9 mouse cellular contexts compared by ENCODE assay signal in genomic region chr4:79532420-79533066, GRCm38 (mm10).
DNase-seq lines count a peak whose midpoint lies in the region; ATAC-seq and TF ChIP-seq lines count a peak whose summit lies in the region.
"Had no signal": no experiment of that assay in that cellular context is flagged by ENCODE, and none has a peak within 500 bp of the region (broad histone marks: within the 10 kb centered on the region; RNA-seq: fewer than 3 reads in every experiment).

No protein-coding gene starts in this region.

- no peak overlapping the region for H3K9ac ChIP-seq in hindbrain, embryonic 16.5 days (ENCODE audit: low read depth, low read length)
- H3K9ac ChIP-seq in neural tube, embryonic 14.5 days (replicated peaks; ENCODE audit: low read depth, low read length) = no peak overlapping the region
- H3K9ac ChIP-seq: embryonic facial prominence, embryonic 13.5 days; lung, embryonic 15.5 days had no signal

- TF ChIP-seq CTCF in brain, embryonic 14.5 days (IDR thresholded peaks at IDR 0.05; ENCODE audit: borderline replicate concordance, extremely low read depth, insufficient read depth, insufficient read length) = no peak

- H3K27ac ChIP-seq in forebrain, embryonic 10.5 days = peak overlapping the region; percentile 4; the same call in 1 of the 2 replicates
- H3K27ac ChIP-seq in hindbrain, embryonic 16.5 days (ENCODE audit: low read depth, low read length) = peak overlapping the region; percentile 69
- H3K27ac ChIP-seq in neural tube, embryonic 14.5 days (ENCODE audit: low read depth, low read length) = peak overlapping the region; percentile 29; the same call in 1 of the 2 replicates
- H3K27ac ChIP-seq: embryonic facial prominence, embryonic 13.5 days; lung, embryonic 15.5 days had no signal

- H3K27me3 ChIP-seq in forebrain, embryonic 10.5 days (ENCODE audit: poor library complexity, severe bottlenecking) = no peaks in the 10 kb centered on the region
- H3K27me3 ChIP-seq in hindbrain, embryonic 16.5 days (replicated peaks; ENCODE audit: control insufficient read depth, insufficient read depth, low read length) = no peaks in the 10 kb centered on the region
- no peaks in the 10 kb centered on the region for H3K27me3 ChIP-seq in neural tube, embryonic 14.5 days (ENCODE audit: control insufficient read depth, insufficient read depth, low read length)
- H3K27me3 ChIP-seq: embryonic facial prominence, embryonic 13.5 days; lung, embryonic 15.5 days had no signal

- DNase-seq in brain, embryonic 14.5 days (ENCODE audit: low read depth) = peak; percentile 84
- no peak for DNase-seq in forebrain, embryonic 10.5 days (ENCODE audit: extremely low spot score, low spot score)
- no peak for DNase-seq in adrenal gland, adult (ENCODE audit: inconsistent age in 2 of 2, low spot score in 1 of 2)
- no peak for DNase-seq in kidney, postnatal 14 days
- DNase-seq in spleen, adult 18-20 months = no peak

- H3K36me3 ChIP-seq in forebrain, embryonic 10.5 days (replicated peaks) = no peaks in the 10 kb centered on the region
- H3K36me3 ChIP-seq in hindbrain, embryonic 16.5 days (ENCODE audit: control insufficient read depth, insufficient read depth, low read length) = no peaks in the 10 kb centered on the region
- H3K36me3 ChIP-seq in neural tube, embryonic 14.5 days (ENCODE audit: control insufficient read depth, insufficient read depth, low read length) = no peaks in the 10 kb centered on the region
- H3K36me3 ChIP-seq: embryonic facial prominence, embryonic 13.5 days; lung, embryonic 15.5 days had no signal

- no peaks in the 10 kb centered on the region for H3K9me3 ChIP-seq in forebrain, embryonic 10.5 days
- no peaks in the 10 kb centered on the region for H3K9me3 ChIP-seq in hindbrain, embryonic 16.5 days (ENCODE audit: control insufficient read depth, low read length)
- H3K9me3 ChIP-seq in neural tube, embryonic 14.5 days (ENCODE audit: control insufficient read depth, low read length) = no peaks in the 10 kb centered on the region
- H3K9me3 ChIP-seq: embryonic facial prominence, embryonic 13.5 days; lung, embryonic 15.5 days had no signal

- ATAC-seq in hindbrain, embryonic 16.5 days = peak; percentile 94
- ATAC-seq in neural tube, embryonic 14.5 days (ENCODE audit: low read depth) = peak; percentile 90

- no peaks in the 10 kb centered on the region for H3K4me1 ChIP-seq in forebrain, embryonic 10.5 days
- peaks cover 2% of the 10 kb centered on the region; the same call in 1 of the 2 replicates for H3K4me1 ChIP-seq in hindbrain, embryonic 16.5 days (ENCODE audit: control insufficient read depth, insufficient read depth, low read depth, low read length)
- H3K4me1 ChIP-seq in neural tube, embryonic 14.5 days (ENCODE audit: control insufficient read depth, insufficient read depth, low read length) = no peaks in the 10 kb centered on the region
- H3K4me1 ChIP-seq: lung, embryonic 15.5 days had no signal

- no peak for TF ChIP-seq POLR2A in brain, embryonic 14.5 days (IDR thresholded peaks at IDR 0.05; ENCODE audit: borderline replicate concordance, extremely low read depth, insufficient read depth, insufficient read length, poor library complexity, severe bottlenecking)

- WGBS in forebrain, embryonic 10.5 days = 44% methylated on average over 3 of the region's 3 CpGs
- WGBS in hindbrain, embryonic 16.5 days = 24% methylated on average over 3 of the region's 3 CpGs
- WGBS in neural tube, embryonic 14.5 days = 35% methylated on average over 3 of the region's 3 CpGs

- H3K4me3 ChIP-seq in forebrain, embryonic 10.5 days = no peak overlapping the region
- no peak overlapping the region for H3K4me3 ChIP-seq in hindbrain, embryonic 16.5 days (ENCODE audit: low read length)
- no peak overlapping the region for H3K4me3 ChIP-seq in neural tube, embryonic 14.5 days (ENCODE audit: low read depth, low read length)
- H3K4me3 ChIP-seq: embryonic facial prominence, embryonic 13.5 days; lung, embryonic 15.5 days had no signal

- H3K4me2 ChIP-seq in hindbrain, embryonic 16.5 days (ENCODE audit: low read length) = no peak overlapping the region
- H3K4me2 ChIP-seq in neural tube, embryonic 14.5 days (ENCODE audit: low read depth, low read length) = no peak overlapping the region
- H3K4me2 ChIP-seq: embryonic facial prominence, embryonic 13.5 days; lung, embryonic 15.5 days had no signal

Comparison
In these comparisons a context has a peak if more than half of its experiments do, and no peak if none do; other contexts are left out.
1. H3K27ac ChIP-seq: peak in every context shown above with its lines; median percentile 69 in hindbrain, embryonic 16.5 days; 29 in neural tube, embryonic 14.5 days; 4 in forebrain, embryonic 10.5 days.